Mouse (Mus musculus) embryonic facial prominence, embryonic 14.5 days (tissue): ENCODE data around the gene Tbx5. TPM values are rescaled to one million over a fixed set of nuclear protein-coding genes. Genes with fewer than 3 reads are reported as not detected.

Source experiments
- ATAC-seq: fragments of 200-750 bp; cut with Nextera tagmentation; 2 replicates; pipeline ENCODE4 v1.8.0; 2017; ENCODE audit warnings: low read depth, moderate number of reproducible peaks, moderate TSS enrichment
- DNase-seq: peaks from one replicate; pipeline ENCODE4 v3.0.0-alpha.2; 2015; ENCODE audit warnings: low spot score
- H3K27ac ChIP-seq: fragments of 300-500 bp; sonication (generic); replicated peaks from 2 replicates; pipeline ENCODE4 v1.5.1; 2014; ENCODE audit warnings: low read depth, mild to moderate bottlenecking, low read length, moderate library complexity
- H3K27me3 ChIP-seq: fragments of 300-500 bp; sonication (generic); replicated peaks from 2 replicates; pipeline ENCODE4 v1.6.1; 2014; ENCODE audit warnings: low read length; ENCODE audit not compliant: control insufficient read depth, insufficient read depth
- H3K36me3 ChIP-seq: fragments of 300-500 bp; sonication (generic); 2 replicates; pipeline ENCODE4 v1.6.1; 2014; ENCODE audit warnings: low read length, mixed read lengths; ENCODE audit not compliant: control insufficient read depth, insufficient read depth
- H3K4me1 ChIP-seq: fragments of 300-500 bp; sonication (generic); 2 replicates; pipeline ENCODE4 v1.6.1; 2014; ENCODE audit warnings: antibody characterized with exemption, low read length; ENCODE audit not compliant: control insufficient read depth, insufficient read depth
- H3K4me2 ChIP-seq: fragments of 300-500 bp; sonication (generic); 2 replicates; pipeline ENCODE4 v1.6.1; 2014; ENCODE audit warnings: low read depth, mild to moderate bottlenecking, low read length, moderate library complexity, mixed read lengths
- H3K4me3 ChIP-seq: fragments of 300-500 bp; sonication (generic); 2 replicates; pipeline ENCODE4 v1.5.1; 2014; ENCODE audit warnings: low read depth, mild to moderate bottlenecking, low read length
- H3K9ac ChIP-seq: fragments of 300-500 bp; sonication (generic); 2 replicates; pipeline ENCODE4 v1.6.1; 2014; ENCODE audit warnings: low read depth, mild to moderate bottlenecking, low read length, moderate library complexity, mixed read lengths
- H3K9me3 ChIP-seq: fragments of 300-500 bp; sonication (generic); 2 replicates; pipeline ENCODE4 v1.6.1; 2016; ENCODE audit warnings: low read length; ENCODE audit not compliant: control insufficient read depth
- WGBS: fragments of 180-500 bp; shearing (Covaris S2); extraction: QIAGEN DNeasy Blood & Tissue Kit; methylation state at CpG from one replicate; pipeline ENCODE4 v1.1.7; 2014; 5-methylcytosine and 5-hydroxymethylcytosine counted together
- polyA plus RNA-seq: library from polyadenylated mRNA; unstranded; fragments of >200 nt; fragmentation: Nextera tagmentation; extraction: Ambion mirVana; gene quantifications from 2 replicates; pipeline ENCODE4 v1.2.1, GENCODE M21; 2014

Tbx5 gene
- polyA plus RNA-seq, 1 experiment from 2014 or later, result 0.24 TPM

- no peak overlapping the region for H3K4me3 ChIP-seq
- H3K9me3 ChIP-seq, result no peaks in the 10 kb centered on the region
- H3K36me3 ChIP-seq, result no peaks in the 10 kb centered on the region
- ATAC-seq, result no peak
- no peaks in the 10 kb centered on the region for H3K4me1 ChIP-seq
- WGBS, result 2% methylated on average over 5 of the region's 5 CpGs
- H3K4me2 ChIP-seq, result no peak overlapping the region
- no peak overlapping the region for H3K27ac ChIP-seq
- DNase-seq, result no peak
- H3K27me3 ChIP-seq, result peaks cover 100% of the 10 kb centered on the region
- H3K9ac ChIP-seq, result no peak overlapping the region
Measured at GRCm38 (mm10) chr5:119798713-119799418, 33.6 kb upstream of the Tbx5 start.

DNA sequence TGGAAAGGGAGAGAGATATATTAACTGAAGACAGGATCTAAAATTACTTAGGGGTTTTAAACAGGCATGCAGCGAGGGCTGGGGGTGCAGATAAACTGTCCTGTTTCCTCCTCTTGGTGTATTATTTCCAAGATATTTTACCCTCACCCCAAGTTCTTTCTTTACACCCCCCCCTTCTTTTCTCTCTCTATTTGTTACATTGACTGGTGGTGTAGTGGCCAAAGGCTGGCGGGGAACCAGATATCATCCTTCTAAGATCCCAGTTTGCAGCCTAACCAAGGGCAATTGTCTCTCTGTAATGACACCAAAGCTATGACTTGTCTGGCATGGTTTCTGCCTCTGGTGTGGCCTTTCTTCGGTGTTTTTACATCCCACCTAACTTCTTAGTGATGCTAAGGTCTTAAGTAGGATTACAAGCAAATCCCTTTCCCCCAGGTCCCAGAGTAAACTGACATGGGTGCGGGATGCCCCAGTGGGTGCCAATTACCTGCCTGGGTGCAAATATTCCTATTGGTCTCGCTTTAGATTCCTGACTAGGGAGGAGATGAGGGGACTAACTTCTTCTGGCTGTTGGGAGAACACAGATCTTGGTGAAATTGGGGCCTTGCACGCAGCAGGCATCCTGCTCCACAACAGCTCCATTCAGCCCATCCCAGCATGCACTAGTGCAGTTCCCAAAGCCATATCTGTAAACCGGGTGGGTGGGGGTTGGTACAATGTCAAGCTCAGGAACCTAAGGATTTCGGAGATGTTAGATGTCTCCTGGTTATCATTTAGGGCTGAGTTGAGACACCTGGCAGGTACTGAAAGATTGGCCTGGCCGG is 32.8 kb upstream of the Tbx5 start:
- Histone ChIP-seq H3K4me1 (no peaks in the 10 kb centered on the region), H3K27me3 (peaks cover 100% of the 10 kb centered on the region), H3K4me3 (no peak overlapping the region), H3K27ac (no peak overlapping the region), H3K4me2 (no peak overlapping the region), H3K9ac (no peak overlapping the region), H3K36me3 (no peaks in the 10 kb centered on the region), H3K9me3 (no peaks in the 10 kb centered on the region)
- DNase-seq, result no peak
- 3% methylated on average over 9 of the region's 9 CpGs for WGBS
- ATAC-seq, result no peak

DNA sequence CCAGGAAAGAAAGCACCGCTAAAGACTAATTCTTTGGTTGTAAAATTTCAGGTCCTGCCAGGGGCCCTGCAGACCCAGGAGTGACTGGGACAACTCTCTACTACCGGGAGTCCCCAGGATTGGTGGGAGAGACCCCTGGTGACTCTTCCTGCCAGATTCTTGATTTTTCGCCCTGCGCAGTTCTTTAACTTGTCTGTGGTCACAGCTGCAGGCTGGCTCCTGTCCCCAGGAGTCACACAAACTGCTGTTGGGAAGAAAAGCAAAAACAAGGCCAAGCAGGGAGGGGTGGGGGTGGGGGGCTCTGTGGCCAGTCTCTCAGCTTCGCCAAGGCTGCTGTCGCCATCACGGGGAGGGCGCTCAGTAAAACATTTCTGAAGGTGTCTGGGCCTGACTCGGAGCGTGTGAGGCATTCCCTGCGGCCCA is 32.2 kb upstream of the Tbx5 start:
- H3K4me2 ChIP-seq, result no peak overlapping the region

GRCm38 (mm10) chr5:119802617-119803410 is 29.7 kb upstream of the Tbx5 start:
- H3K4me1 ChIP-seq, result no peaks in the 10 kb centered on the region
- H3K4me3 ChIP-seq, result peak overlapping the region; percentile 17; the same call in 1 of the 2 replicates
- H3K27ac ChIP-seq, result no peak overlapping the region
- DNase-seq (no peak), ATAC-seq (no peak)
- H3K4me2 ChIP-seq, result no peak overlapping the region
- peaks cover 99% of the 10 kb centered on the region for H3K27me3 ChIP-seq
- under 1% methylated on average over 27 of the region's 27 CpGs for WGBS
- no peak overlapping the region for H3K9ac ChIP-seq
- H3K36me3 ChIP-seq, result no peaks in the 10 kb centered on the region
- H3K9me3 ChIP-seq, result no peaks in the 10 kb centered on the region

More for the DNA sequence above, 32.2 kb upstream of the Tbx5 start:
- Histone ChIP-seq H3K9ac (no peak overlapping the region), H3K4me3 (no peak overlapping the region), H3K27me3 (peaks cover 99% of the 10 kb centered on the region), H3K36me3 (no peaks in the 10 kb centered on the region), H3K27ac (no peak overlapping the region), H3K4me1 (no peaks in the 10 kb centered on the region), H3K9me3 (no peaks in the 10 kb centered on the region)
- 2% methylated on average over 10 of the region's 11 CpGs for WGBS
- DNase-seq (no peak), ATAC-seq (no peak)

GRCm38 (mm10) chr5:119803411-119804251 is 28.8 kb upstream of the Tbx5 start:
- H3K9me3 ChIP-seq, result no peaks in the 10 kb centered on the region
- WGBS, result under 1% methylated on average over 62 of the region's 64 CpGs
- H3K36me3 ChIP-seq, result no peaks in the 10 kb centered on the region
- peak overlapping the region; percentile 17 for H3K4me3 ChIP-seq
- no peaks in the 10 kb centered on the region for H3K4me1 ChIP-seq
- peaks cover 99% of the 10 kb centered on the region for H3K27me3 ChIP-seq
- no peak for ATAC-seq
- no peak overlapping the region for H3K9ac ChIP-seq
- H3K4me2 ChIP-seq, result peak overlapping the region; percentile 19; the same call in 1 of the 2 replicates
- no peak for DNase-seq
- H3K27ac ChIP-seq, result no peak overlapping the region

DNA sequence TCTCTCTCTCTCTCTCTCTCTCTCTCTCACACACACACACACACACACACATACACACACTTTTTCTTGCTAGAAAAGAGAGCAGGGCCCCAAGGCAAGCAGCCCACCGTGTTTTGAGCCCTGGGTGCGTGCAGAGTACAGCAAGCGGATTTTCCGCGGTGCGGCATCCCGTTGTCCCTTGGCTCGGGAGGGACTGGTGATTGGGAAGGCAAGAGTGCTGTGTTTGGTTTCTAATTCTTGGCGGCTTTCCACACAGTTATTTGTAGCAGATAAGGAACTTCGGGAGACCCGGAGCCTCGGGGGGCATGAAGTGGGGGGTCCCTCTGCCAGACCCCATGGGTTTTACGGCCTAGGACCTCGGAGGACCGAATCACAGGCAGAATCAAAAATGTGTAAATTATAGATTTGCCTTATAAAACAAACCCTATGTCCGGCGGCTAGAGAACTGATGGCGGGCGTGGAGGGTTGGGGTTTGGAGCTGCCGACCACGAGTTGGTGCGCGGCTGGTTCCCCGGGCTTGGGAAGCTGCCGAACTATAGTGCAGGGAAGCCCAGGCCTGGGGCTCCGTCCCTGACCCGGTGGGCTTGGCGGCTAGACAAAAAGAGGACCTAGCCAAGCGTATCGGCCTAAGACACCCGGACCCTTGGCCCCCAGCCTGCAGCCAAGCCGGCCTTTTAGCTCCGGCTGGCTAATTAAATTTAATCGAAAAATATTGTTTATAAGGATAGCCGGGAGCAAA is 28.0 kb upstream of the Tbx5 start:
- ATAC-seq, result no peak
- Histone ChIP-seq H3K9ac (no peak overlapping the region), H3K27ac (no peak overlapping the region), H3K4me3 (peak overlapping the region; percentile 17; the same call in 1 of the 2 replicates), H3K9me3 (no peaks in the 10 kb centered on the region), H3K27me3 (peaks cover 99% of the 10 kb centered on the region), H3K4me2 (no peak overlapping the region), H3K36me3 (no peaks in the 10 kb centered on the region), H3K4me1 (no peaks in the 10 kb centered on the region)
- WGBS, result under 1% methylated on average over 35 of the region's 35 CpGs
- DNase-seq, result no peak

GRCm38 (mm10) chr5:119805636-119806035 is 26.8 kb upstream of the Tbx5 start:
- Histone ChIP-seq H3K4me3 (no peak overlapping the region), H3K9ac (no peak overlapping the region), H3K27me3 (peaks cover 99% of the 10 kb centered on the region), H3K36me3 (no peaks in the 10 kb centered on the region), H3K9me3 (no peaks in the 10 kb centered on the region), H3K27ac (no peak overlapping the region), H3K4me2 (no peak overlapping the region), H3K4me1 (no peaks in the 10 kb centered on the region)
- 0% methylated on average over 5 of the region's 5 CpGs for WGBS
- no peak for ATAC-seq
- no peak for DNase-seq
